Mouse (Mus musculus): ENCODE measurements at regions not wholly inside any gene's neighbourhood (a gene's known extent, or its start where the extent isn't known, plus 50 kb on each side); places are given as distances from the start of the nearest gene placed in this dataset.

DNA sequence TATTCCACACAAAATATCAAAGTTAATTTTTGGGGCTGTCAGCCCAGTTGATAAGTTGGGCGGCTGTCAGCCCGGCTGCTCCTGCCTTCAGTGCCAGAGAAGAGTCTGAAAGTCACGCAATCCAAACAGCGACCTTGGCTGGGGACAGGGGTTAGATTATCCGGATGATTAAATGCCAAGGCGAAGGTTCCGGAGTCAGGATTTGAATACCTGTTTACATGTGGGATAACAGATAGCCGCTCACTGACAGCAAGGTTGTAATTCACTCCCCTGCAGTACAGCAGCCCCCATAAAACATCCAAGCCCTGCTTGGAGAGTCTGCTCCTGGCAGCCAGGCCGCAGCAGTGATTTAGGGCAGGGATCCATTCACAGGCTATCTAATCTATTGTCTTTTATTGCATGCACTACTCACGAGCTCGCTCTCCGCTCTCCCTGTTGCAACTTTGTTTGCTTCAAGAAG is 388.3 kb downstream of the Gm45692 start:
- no peak for DNase-seq (ENCODE audit: low read depth, low spot score)

DNA sequence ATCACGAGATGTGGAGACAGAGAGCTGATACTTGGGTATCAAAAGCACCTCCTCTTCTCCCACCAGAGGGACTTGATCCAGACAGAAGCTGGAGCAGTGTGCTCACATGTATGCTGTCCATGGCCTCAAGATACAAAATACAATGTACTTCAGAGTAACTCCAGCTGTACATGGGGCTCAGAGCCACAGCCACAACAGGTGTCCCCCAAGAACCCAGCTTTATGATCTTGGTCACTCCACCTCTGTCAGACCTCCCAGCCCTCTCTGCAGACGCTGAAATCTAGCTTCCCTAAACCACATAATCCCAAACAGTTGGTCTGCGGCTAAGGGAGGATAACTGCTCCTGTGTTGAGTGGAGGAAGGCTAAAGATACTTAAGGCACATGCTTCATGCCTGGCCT is 389.9 kb downstream of the Gm45692 start:
- no peak for DNase-seq (ENCODE audit: low read depth, low spot score)

DNA sequence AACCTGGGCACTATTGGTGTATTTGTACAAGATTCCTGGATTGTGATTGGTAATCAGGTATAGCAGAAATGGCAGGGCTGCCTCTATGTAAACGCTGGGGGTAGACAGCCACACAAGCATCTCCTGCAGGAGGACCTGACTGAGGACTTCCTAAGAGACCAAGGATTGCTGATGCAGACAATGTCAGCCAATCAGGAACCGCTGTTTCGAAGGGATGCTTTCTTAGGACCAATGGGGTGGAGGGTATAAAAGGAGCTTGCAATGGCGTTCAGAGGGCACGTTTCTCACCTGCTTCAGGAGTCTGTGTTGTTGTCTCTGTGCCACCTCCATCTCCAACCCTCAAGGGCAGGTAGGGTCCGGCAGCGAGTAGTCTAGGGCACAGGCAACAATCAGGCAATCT is 393.7 kb downstream of the Gm45692 start:
- no peak for DNase-seq (ENCODE audit: low read depth, low spot score)

DNA sequence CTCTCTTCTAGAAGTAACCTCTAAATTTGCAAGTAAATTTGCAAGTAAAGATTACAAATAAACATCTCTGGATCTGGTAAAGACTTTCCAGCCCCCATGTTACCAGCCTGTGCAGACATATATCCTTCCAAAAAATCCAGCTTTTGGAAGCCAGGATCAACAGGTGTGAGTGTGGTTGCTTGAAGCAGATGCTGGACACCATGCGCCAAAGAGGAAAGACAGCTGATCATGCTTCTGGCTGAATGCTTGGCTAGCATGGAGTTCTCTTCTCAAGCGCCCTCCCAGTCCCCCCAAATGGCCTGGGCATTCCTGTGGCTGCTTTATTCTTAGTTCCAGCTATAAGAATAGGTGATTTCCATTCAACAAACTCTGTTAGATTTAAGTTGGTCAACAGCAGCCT is 404.9 kb downstream of the Gm45692 start:
- DNase-seq (ENCODE audit: low read depth, low spot score): no peak

DNA sequence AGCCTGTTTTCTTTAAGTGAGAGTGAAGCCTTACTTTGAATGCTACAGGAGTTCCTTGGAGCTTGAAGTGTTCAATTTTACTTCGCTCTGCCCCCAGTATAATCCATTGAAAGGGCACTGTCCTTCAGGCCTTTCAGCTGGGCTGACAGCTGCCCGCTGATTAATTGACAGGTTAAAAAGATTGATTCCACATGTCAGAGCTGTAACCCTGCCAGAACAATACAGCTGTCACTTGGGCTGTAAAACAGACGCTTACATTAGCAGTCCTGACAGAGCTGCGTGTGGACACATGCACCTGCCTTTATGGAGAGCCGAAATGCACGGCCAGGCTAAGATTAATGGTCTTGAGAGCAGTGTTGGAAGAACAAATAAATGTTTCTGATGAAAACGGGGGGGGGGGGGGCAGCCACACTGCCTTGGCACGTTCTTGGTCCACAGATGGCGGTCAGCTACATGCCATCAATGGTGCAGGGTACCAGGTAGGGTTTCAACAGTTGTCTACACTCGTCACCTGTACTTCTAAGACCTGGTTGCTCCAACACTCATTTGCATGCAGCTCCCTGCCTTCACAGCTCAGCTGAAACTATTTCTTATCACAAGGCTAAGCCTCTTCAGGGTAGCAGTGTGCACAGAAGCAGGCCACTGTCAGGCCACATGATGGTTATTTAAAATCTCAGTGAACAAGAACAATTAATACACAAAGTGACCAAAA is 407.3 kb downstream of the Gm45692 start:
- DNase-seq (ENCODE audit: low read depth, low spot score): no peak

DNA sequence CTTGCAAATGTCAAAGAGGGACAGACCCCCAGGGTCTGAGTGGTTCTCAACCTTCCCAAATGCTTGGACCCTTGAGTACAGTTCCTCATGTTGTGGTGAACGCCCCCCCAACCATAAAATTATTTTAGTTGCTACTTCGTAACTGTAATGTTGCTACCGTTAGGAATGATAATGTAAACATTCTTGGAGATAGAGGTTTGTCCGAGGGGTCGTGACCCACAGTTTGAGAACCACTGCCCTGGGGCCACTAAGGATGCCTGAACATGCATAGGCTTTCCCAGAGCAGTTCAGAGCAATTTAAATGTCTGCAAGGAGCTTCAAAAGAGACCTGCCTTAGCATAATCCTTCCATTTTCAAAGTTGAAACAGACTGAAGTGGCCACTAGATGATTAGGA is 407.8 kb downstream of the Gm45692 start:
- DNase-seq (ENCODE audit: low read depth, low spot score): no peak

DNA sequence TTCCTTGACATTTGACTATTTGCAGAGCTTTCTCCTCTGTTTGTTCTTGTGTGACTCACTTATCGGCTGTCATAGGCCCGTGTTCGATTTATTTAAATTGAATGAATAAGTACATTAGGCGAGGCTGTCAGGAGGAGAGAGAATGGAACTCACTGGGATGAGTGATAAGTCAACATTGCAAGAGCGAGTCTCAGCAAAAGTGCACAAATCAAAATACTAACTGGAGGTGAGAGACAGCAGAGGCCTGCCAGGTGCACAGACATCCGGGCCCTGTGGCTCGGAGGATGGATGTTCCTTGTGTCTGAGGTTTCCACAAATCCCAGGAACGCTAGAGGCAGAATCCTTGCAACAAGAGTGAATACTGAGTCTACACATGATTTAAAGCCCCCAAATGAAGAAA is 410.6 kb downstream of the Gm45692 start:
- no peak for DNase-seq (ENCODE audit: low read depth, low spot score)

DNA sequence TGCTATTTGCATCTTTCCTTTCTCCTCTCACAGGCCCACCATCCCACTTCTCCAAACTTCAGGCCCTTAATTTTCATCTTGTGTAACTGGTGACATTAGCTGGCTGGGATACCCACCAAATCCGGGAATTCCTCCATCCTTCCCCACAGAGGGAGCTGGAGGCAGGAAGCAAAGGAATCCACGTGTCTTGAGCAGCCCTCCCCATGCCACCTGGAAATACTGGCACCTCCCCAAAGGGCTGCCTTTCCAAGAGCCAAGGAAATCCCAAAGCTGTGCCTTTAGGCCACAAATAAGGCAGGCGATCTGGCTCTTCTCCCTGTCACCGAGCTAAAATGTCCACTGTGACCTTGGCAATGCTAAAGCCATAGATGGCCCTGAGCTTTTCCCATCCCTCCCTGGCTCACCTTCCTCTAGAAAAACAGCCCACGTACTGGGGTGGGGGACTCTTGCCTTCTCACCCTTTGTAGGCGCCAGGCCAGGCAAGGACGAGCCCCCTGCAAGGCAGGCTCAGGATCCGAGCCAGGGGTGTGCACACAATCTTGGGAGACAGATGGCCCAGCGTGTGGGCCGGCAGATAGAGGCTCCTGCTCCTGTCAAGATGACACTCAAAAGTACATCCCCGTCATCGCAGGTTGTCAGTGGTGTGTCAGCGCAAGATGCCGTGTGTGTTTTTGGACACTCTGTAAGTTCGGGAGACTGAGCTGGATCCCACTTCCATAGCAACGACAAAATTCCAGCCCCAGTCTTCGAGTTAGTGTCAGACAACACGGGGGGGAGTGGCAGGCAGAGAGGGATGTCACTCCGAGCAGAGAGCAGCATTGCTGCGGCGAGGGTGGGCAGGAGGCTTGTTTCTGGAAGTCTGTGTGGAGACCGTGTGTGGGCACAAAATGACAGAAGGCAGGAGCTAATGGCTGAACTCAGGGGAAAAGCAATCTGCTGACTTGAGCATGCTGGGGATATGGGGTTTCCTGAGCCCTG is 414.4 kb downstream of the Gm45692 start:
- DNase-seq (ENCODE audit: low read depth, low spot score): peak; percentile 56

DNA sequence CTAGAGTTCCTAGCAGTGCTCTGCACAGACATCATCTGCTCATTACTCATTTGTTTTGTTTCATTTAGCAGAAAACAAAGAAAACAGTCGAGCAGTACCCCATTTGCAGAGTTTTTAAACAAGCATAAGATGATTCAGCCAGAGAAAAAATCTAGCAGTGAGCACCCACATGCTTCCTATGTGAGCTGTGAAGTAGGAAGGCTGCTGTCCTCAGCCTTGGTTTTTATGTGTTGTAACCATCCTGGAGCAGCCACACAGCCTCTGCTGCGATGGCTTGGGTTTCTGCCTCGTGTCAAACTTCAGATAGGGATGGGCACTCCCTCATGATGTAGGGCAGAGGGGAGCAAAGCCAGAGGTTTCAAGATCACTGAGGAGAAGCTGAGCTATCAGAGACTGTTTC is 416.5 kb downstream of the Gm45692 start:
- peak; percentile 54 for DNase-seq (ENCODE audit: low read depth, low spot score)

DNA sequence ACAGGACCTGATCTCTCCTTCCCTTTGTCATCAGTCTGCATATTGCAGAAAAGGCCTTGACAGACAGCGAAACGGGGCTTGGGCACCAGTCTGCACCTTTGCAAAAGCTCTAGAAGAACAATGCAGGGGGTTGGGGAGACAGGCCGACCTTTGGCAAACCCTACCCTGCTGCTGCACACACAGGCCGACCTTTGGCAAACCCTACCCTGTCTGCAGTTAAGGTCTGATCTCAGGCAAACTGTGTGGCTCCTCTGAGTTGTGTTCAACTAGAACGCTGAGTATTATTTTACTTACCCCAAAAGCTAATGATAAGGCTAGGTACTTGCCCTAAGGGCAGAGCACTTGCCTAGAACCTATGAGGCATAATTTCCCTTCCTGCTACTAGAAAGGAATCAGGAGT is 423.4 kb upstream of the Zfp703 start:
- no peak for DNase-seq (ENCODE audit: low read depth, low spot score)

DNA sequence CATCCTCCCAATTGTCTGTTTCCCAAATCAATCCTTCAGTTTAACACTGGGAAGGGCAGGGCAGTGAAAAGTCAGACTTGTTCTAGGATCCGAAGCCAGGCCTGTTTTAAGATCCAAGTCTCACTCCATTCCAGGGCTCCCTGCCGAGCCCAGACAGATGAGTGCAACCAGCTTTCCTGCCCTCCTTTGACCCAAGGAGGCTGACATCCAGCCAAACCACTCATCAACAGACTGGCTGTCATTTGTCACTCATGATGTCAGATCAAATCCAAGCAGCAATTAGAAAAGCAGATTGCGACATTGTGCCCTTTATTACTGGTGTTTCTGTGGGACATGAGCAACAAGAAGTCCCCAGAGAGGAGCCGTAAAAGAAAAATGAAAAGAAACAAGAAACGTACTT is 417.9 kb upstream of the Zfp703 start:
- DNase-seq (ENCODE audit: low read depth, low spot score): no peak

DNA sequence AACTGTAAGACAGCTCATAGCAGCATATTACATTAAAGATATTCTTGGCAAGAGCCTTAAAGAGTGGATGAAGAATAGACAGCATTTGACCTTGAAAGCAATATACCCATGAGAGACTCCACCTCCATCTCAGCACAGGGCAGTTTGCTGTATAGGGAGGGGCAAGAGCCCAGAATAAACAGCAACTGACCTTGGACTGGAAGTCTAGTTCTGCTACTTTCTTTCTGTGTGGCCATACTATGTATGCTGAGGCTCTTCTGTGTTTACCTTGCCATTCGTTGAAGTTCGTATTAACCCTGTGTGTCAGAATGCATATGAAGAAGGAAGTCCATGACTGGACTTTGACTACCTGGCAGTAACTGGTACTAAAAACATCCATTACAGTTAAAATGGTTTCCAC is 414.0 kb upstream of the Zfp703 start:
- DNase-seq (ENCODE audit: low read depth, low spot score): no peak

DNA sequence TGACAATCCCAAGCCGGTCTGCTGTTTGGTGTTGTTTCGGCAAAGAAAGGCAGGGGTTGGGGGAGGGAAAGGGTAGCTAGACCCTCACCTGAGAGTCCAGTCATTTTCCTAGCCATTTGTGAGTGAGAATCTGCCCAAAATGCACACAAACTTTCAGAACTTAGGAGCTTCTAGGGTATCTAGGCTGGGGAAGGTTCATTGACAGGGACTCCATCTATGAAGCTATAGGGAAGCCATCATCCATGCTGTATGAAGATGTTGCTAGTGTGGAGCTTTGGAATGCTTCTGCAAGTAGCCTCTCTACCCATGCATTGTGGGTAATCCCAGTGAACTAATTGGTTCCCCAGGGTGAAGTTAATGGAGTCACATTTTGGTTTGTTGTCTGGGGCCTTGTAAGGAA is 412.9 kb upstream of the Zfp703 start:
- no peak for DNase-seq (ENCODE audit: low read depth, low spot score)

DNA sequence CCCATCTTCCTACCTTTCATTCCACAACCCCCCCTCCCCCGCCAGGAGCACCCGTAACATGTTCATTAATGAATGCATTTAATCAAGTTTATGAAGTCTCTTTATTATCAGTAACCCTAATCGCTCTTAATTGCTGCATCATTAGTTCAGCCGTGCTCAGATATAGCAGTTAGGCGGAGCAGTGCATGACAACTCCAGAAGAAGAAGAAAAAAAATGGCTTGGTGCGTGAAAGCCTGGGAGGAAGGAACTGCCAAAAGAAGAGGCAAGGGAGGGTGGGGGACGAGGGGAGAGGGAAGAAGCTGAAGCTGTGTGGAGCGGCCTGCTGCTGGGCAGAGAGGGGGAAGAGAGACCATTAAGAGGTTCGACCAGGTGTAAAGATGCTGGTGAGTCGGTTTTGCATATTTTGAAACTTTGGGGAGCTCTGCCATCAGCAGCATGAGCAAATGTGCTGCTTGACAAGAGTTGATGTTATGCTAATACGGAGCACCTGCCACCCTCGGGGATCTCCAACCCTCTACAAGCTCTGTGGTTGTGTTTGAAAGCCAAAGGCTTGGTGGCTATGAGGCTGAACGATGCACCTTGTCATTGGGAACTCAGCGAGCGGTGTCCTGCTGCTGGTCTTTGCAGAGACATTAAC is 408.6 kb upstream of the Zfp703 start:
- no peak for DNase-seq (ENCODE audit: low read depth, low spot score)

DNA sequence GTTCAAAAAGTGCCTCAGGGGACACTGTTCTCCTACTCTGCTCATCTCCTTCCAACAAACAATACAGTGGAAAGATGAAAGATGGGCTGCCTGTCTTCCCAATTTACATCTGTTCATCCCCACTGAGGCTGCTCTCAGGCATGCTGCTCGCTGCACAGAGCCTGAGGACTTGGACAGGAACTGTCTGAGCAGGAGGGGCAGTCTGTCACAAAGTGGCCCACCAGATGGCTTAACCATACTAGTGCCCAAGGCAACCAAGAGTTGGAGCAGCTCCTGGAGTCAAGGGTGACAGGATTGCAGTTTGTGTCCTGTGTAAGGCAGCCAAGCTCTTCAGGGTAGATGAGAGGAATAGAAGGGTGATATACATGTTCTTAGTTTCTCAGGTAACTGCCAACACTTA is 388.3 kb upstream of the Zfp703 start:
- DNase-seq (ENCODE audit: low read depth, low spot score): no peak

DNA sequence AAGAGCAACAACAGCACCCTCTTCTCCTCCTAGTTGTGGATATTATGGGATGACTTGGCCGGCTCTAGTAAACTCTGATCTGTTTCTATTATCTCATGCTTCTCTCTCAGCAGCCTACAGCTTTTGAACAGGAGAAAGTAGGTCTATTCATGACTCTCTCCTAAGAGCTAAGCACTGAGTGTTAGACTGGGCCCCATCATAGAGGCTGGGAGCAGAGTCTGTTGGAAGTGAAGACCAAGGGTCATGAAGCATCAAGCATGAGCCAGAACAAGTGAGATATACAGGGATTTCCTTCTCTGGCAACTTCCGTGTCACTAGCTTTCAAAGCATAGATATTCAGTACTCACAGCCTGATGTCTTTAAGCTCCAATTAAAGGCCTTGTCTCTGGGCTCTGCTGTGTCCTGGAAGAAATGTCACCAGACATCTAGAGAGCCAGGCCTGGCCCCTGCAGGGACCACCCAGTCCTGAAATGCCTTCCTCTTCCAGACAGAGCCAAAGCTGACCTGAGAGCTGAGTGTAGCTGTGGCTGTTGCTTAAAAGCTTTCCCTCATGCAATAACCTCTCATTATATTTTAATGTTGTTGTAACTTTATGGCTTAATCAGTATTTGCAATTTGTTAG is 386.4 kb upstream of the Zfp703 start:
- DNase-seq (ENCODE audit: low read depth, low spot score): no peak

DNA sequence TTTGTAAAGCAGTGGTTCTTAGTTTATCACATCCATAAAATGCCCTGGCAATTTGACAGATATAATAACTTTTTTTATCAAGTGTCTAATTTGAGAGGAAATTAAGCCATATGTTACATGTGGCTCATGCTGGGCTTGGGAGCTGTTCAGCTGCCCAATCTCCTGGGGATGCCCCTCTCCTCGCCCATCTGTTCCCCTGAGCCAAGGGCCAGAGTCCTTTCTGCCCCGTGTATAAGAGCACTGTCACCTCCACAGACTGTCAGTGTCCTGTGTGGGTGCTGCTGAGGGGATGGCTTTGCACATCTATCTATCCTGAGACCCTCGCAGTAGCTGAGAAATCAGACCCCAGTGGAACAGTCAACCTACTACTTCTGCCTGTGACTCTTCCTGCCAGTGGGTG is 385.9 kb upstream of the Zfp703 start:
- no peak for DNase-seq (ENCODE audit: low read depth, low spot score)

DNA sequence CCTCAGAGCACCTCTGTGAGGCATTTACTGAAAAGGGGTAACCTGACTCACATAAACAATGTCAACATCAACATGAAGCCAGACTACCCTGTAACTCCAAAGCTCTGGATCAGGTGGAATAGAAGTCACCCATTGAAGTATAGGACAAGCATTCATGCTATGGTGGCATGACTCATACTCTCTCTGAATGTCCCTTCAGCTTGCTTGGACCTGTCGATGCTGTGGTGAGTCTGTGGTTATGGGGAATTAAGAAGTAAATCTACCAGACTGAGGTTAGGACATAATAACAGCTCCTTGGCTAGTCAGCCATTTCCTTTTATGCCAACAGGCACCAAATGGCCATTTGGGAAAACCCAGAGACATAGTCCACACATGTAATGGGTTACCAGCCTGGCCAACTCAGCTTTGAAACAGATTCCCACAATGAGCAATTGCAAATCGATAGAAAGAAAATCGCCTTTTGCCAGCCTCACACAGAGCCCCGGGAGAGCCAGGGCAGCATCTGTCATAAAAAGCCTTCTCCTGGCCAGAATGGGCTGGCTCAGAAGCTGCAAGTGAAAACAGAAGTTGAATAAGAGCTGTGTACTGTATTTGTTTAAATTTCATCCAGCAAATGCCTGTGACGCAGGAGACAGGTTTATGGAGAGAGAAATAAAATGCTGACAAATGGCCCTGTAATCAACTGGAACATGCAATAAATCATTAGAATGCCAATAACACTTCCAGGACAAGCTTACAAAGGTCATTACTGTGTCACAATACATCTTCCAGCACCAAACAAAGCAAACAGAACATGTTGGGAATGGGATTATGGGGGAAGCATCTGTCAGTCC is 383.4 kb upstream of the Zfp703 start:
- DNase-seq (ENCODE audit: low read depth, low spot score): no peak

DNA sequence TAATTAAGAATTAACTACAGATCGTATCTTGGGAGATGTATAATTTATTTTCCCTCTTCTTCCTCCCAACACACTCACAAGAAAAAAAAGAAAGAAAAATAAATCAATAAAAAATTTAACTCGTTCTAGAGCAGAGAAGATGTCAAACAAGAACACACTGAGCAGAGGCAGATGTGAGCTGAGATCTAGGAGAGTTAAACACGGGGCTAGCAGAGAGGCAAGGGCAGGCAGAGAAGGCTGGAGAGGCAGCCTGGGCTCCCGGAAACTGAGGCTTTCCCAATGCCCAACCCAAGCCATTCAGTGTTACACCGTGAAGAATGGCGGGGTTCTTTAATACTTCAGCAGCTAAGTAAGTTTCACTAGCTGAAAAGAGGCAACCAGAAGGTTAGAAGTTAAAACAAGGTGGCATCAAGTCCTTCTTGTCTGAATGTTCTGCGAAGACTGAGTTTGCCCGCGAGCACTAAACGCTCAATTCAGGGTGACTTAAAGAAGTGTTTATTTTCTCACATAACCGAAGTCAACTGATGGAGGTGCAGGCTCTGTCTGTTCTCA is 382.7 kb upstream of the Zfp703 start:
- DNase-seq (ENCODE audit: low read depth, low spot score): no peak

DNA sequence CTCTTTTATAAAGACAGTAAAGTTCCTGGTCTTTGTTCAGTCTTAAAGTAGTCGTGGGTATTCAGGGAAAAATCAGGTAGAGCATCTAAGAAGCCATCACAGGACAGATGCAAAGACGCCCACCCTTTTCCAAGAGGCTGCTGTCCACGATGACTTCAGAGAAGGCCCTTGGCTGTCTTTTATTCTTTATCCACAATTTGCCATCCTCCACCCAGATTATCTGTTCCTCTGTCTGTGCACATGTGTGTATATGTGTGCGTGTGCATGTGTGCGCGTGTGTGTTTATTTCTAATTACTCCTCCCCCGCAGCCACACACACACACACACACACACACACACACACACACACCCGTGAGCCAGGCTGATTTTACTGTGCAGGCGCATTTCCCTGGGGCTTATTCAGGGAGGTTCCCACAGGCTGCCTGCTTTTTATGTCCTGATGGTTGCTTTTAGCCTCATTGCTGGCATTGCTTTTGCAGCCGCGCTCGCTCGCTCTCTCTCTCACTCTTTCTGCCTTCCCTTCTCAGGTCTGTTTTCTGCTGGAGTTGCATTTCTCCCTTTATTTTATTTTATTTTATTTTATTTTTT is 381.6 kb upstream of the Zfp703 start:
- DNase-seq (ENCODE audit: low read depth, low spot score): peak; percentile 5

Data from telencephalon, adult 2 months (tissue).